Mouse (Mus musculus): ENCODE results near the gene Fto. TPM values are rescaled to one million over a fixed set of nuclear protein-coding genes. Genes with fewer than 3 reads are reported as not detected.

Fto gene
- total RNA-seq, 2 experiments from 2014 or later, result 146 to 151 TPM

GRCm38 (mm10) chr8:91714733-91715132 is 401.4 kb downstream of the Fto start:
- TF ChIP-seq CTCF (conservative IDR thresholded peaks at IDR 0.05), result no peak
- no peak overlapping the region for H3K27ac ChIP-seq
- DNase-seq (ENCODE audit: low spot score in 2 of 2), result no peak
- H3K4me3 ChIP-seq, result no peak overlapping the region

- TF ChIP-seq CTCF (conservative IDR thresholded peaks at IDR 0.05), result no peak
- no peak for DNase-seq (ENCODE audit: low spot score in 2 of 2)
- H3K27ac ChIP-seq, result no peak overlapping the region
- H3K4me3 ChIP-seq, result no peak overlapping the region
Measured at GRCm38 (mm10) chr8:91715387-91716085, 402.2 kb downstream of the Fto start.

Other genes starting within 250 kb of the Fto start
- 10 to 100 TPM; 38.5 to 42.3 TPM for gene Rbl2, start 243.5 kb upstream of the Fto start, total RNA-seq (2021)
- gene Aktip, start 113.5 kb upstream of the Fto start, total RNA-seq (2021), result 10 to 100 TPM; 93.4 to 93.9 TPM
- gene Rpgrip1l, start 263 bp upstream of the Fto start, total RNA-seq (2021), result 10 to 100 TPM; 21.6 to 25.4 TPM

Measured in layer of hippocampus, adult 2 months (tissue).